In the genomic region with DNA sequence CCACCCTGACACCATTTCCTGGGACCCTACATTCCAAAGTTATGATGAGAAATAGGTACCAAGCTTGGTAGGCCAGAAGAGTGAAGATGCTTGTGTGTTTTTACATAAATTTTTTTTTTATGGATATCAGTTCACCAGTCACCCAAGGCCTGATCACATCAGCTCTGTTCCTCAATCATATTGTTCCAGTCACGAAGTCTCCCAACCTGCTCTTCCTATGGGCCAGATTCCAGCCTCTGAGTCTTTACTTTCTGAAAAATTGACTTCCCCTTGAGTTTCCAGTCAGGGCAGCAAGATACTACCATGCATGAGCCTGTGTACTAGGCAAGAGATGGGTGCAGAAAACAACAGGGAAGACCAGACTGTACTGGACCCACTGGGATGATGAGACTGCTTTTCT, we compare ENCODE assay signal across 8 mouse cellular contexts. TPM values are rescaled to one million over a fixed set of nuclear protein-coding genes. Genes with fewer than 3 reads are reported as not detected.
A peak's percentile ranks its signal among the peaks of the same experiment; 100 is the strongest.
DNase-seq lines count a peak whose midpoint lies in the region; ATAC-seq lines count a peak whose summit lies in the region.

A gene (minus strand): TSS at position 101 of the 400 bp plus-strand sequence.

- H3K4me2 ChIP-seq in kidney, embryonic 14.5 days (replicated peaks; ENCODE audit: low read depth, low read length): peak within 1 kb of the TSS; percentile 49
- peak within 1 kb of the TSS; percentile 55 for H3K4me2 ChIP-seq in intestine, embryonic 15.5 days (replicated peaks)

- H3K4me3 ChIP-seq in kidney, embryonic 14.5 days (ENCODE audit: low read length): peak within 1 kb of the TSS; percentile 88
- H3K4me3 ChIP-seq in intestine, embryonic 15.5 days (replicated peaks): peak within 1 kb of the TSS; percentile 74

- no peaks in the 10 kb centered on the region for H3K9me3 ChIP-seq in kidney, embryonic 14.5 days (ENCODE audit: control insufficient read depth, low read length)
- H3K9me3 ChIP-seq in intestine, embryonic 15.5 days: no peaks in the 10 kb centered on the region

- H3K27ac ChIP-seq in kidney, embryonic 14.5 days (ENCODE audit: low read depth, low read length): no peak within 1 kb of the TSS; the same call in 1 of the 2 replicates
- H3K27ac ChIP-seq in intestine, embryonic 15.5 days: no peak within 1 kb of the TSS

- no peak for ATAC-seq in kidney, embryonic 14.5 days (ENCODE audit: low FRiP score, low TSS enrichment)
- ATAC-seq in intestine, embryonic 15.5 days: no peak
- ATAC-seq in megakaryocyte-erythroid progenitor cell, adult 5-6 weeks (replicated peaks; ENCODE audit: low FRiP score, low TSS enrichment, poor library complexity, severe bottlenecking): no peak

- intact Hi-C loops in gastrocnemius, postnatal 14 days (cut with DNase I; ENCODE audit: low total_unique reads): no loop called here

- DNase-seq in kidney, postnatal 10 days: no peak
- no peak for DNase-seq in adrenal gland, postnatal 25 days
- no peak for DNase-seq in gastrocnemius, postnatal 14 days
- no peak for DNase-seq in retina, postnatal 1 day
- no peak for DNase-seq in embryo, embryonic 9.5 days (ENCODE audit: extremely low spot score)

- H3K27me3 ChIP-seq in kidney, embryonic 14.5 days (ENCODE audit: control insufficient read depth, insufficient read depth, low read length): no peaks in the 10 kb centered on the region
- no peaks in the 10 kb centered on the region for H3K27me3 ChIP-seq in intestine, embryonic 15.5 days (replicated peaks)

- H3K4me1 ChIP-seq in kidney, embryonic 14.5 days (ENCODE audit: control insufficient read depth, insufficient read depth, low read length): peaks cover 28% of the 10 kb centered on the region
- peaks cover 15% of the 10 kb centered on the region for H3K4me1 ChIP-seq in intestine, embryonic 15.5 days (replicated peaks)

- peaks cover 16% of the 10 kb centered on the region; the same call in 1 of the 2 replicates for H3K36me3 ChIP-seq in kidney, embryonic 14.5 days (ENCODE audit: control insufficient read depth, insufficient read depth, low read length)
- no peaks in the 10 kb centered on the region for H3K36me3 ChIP-seq in intestine, embryonic 15.5 days

- 85% methylated on average over 1 of the region's 1 CpGs for WGBS in kidney, embryonic 14.5 days
- WGBS in intestine, embryonic 15.5 days: 83% methylated on average over 1 of the region's 1 CpGs

- H3K9ac ChIP-seq in kidney, embryonic 14.5 days (ENCODE audit: low read depth, low read length): peak within 1 kb of the TSS; percentile 51; the same call in 1 of the 2 replicates
- H3K9ac ChIP-seq in intestine, embryonic 15.5 days: no peak within 1 kb of the TSS

RNA-seq across cellular contexts. Expression of the gene that starts here (rescaled TPM):
- 375 and 422 TPM in 2 replicates for polyA plus RNA-seq in kidney, embryonic 14.5 days (2014; fragmentation: Nextera tagmentation; extraction: Ambion mirVana)
- total RNA-seq in adrenal gland, postnatal 25 days (2021): 202 and 208 TPM in 2 replicates
- 10 to 100 TPM; 58.8 to 69.1 TPM for total RNA-seq in gastrocnemius, postnatal 14 days (2021)
- 276 and 325 TPM in 2 replicates for polyA plus RNA-seq in intestine, embryonic 15.5 days (2015; fragmentation: Nextera tagmentation; extraction: Ambion mirVana)
- 579 and 611 TPM in 2 replicates for total RNA-seq in megakaryocyte-erythroid progenitor cell, adult 5-6 weeks (2014; fragmentation: Nextera tagmentation)
- 338 and 437 TPM in 2 replicates for total RNA-seq in megakaryocyte-erythroid progenitor cell, adult 5-6 weeks (2017)
